Mouse (Mus musculus): ENCODE results near the gene Cfap20. TPM values are rescaled to one million over a fixed set of nuclear protein-coding genes. Genes with fewer than 3 reads are reported as not detected.

Cfap20 gene
- 148 and 152 TPM in 2 replicates for polyA plus RNA-seq (2016; fragmentation: Nextera tagmentation; extraction: Ambion mirVana)

- WGBS = 1% methylated on average over 50 of the region's 51 CpGs
- H3K36me3 ChIP-seq = no peaks in the 10 kb centered on the region
- no peaks in the 10 kb centered on the region for H3K9me3 ChIP-seq
- ATAC-seq (ENCODE audit: insufficient number of reproducible peaks, insufficient read depth, low FRiP score, low TSS enrichment) = peak; percentile 95
- peak within 1 kb of the TSS; percentile 89 for H3K4me2 ChIP-seq (replicated peaks)
- no peaks in the 10 kb centered on the region for H3K27me3 ChIP-seq
- H3K9ac ChIP-seq = peak within 1 kb of the TSS; percentile 91
- peak within 1 kb of the TSS; percentile 88 for H3K27ac ChIP-seq
- peak within 1 kb of the TSS; percentile 87 for H3K4me3 ChIP-seq
- peaks cover 24% of the 10 kb centered on the region for H3K4me1 ChIP-seq
Observed at GRCm38 (mm10) chr8:95434686-95435439, at the start of gene Cfap20. Gene Cfap20 (minus strand): TSS chr8:95434869.

GRCm38 (mm10) chr8:95470008-95470407 lies 35.3 kb upstream of the Cfap20 start:
- Histone ChIP-seq H3K27ac (no peak overlapping the region), H3K9me3 (no peaks in the 10 kb centered on the region), H3K9ac (no peak overlapping the region), H3K4me3 (no peak overlapping the region), H3K27me3 (no peaks in the 10 kb centered on the region), H3K36me3 (peaks cover 48% of the 10 kb centered on the region), H3K4me2 (replicated peaks) (no peak overlapping the region), H3K4me1 (no peaks in the 10 kb centered on the region)
- ATAC-seq (ENCODE audit: insufficient number of reproducible peaks, insufficient read depth, low FRiP score, low TSS enrichment) = no peak
- WGBS = 97% methylated on average over 4 of the region's 4 CpGs

GRCm38 (mm10) chr8:95468995-95469394 lies 34.3 kb upstream of the Cfap20 start:
- 94% methylated on average over 3 of the region's 3 CpGs for WGBS
- Histone ChIP-seq H3K4me2 (replicated peaks) (no peak overlapping the region), H3K27ac (no peak overlapping the region), H3K4me3 (no peak overlapping the region), H3K27me3 (no peaks in the 10 kb centered on the region), H3K36me3 (peaks cover 47% of the 10 kb centered on the region), H3K9ac (no peak overlapping the region), H3K4me1 (no peaks in the 10 kb centered on the region), H3K9me3 (no peaks in the 10 kb centered on the region)
- no peak for ATAC-seq (ENCODE audit: insufficient number of reproducible peaks, insufficient read depth, low FRiP score, low TSS enrichment)

- Histone ChIP-seq H3K27ac (no peak overlapping the region), H3K4me3 (no peak overlapping the region), H3K4me1 (no peaks in the 10 kb centered on the region), H3K36me3 (peaks cover 49% of the 10 kb centered on the region), H3K27me3 (no peaks in the 10 kb centered on the region), H3K9me3 (no peaks in the 10 kb centered on the region), H3K4me2 (replicated peaks) (no peak overlapping the region), H3K9ac (no peak overlapping the region)
- WGBS = 87% methylated on average over 2 of the region's 2 CpGs
- ATAC-seq (ENCODE audit: insufficient number of reproducible peaks, insufficient read depth, low FRiP score, low TSS enrichment) = no peak
Observed at GRCm38 (mm10) chr8:95466543-95466942, 31.9 kb upstream of the Cfap20 start.

- no peak overlapping the region for H3K4me2 ChIP-seq (replicated peaks)
- no peak overlapping the region for H3K4me3 ChIP-seq
- H3K9ac ChIP-seq = no peak overlapping the region
- WGBS = 82% methylated on average over 8 of the region's 8 CpGs
- no peak for ATAC-seq (ENCODE audit: insufficient number of reproducible peaks, insufficient read depth, low FRiP score, low TSS enrichment)
- H3K4me1 ChIP-seq = no peaks in the 10 kb centered on the region
- no peaks in the 10 kb centered on the region for H3K9me3 ChIP-seq
- H3K27me3 ChIP-seq = no peaks in the 10 kb centered on the region
- H3K36me3 ChIP-seq = peaks cover 87% of the 10 kb centered on the region
- H3K27ac ChIP-seq = no peak overlapping the region
Observed at GRCm38 (mm10) chr8:95452518-95452917, 17.8 kb upstream of the Cfap20 start.

GRCm38 (mm10) chr8:95450271-95450670 lies 15.6 kb upstream of the Cfap20 start:
- peaks cover 72% of the 10 kb centered on the region for H3K36me3 ChIP-seq
- no peaks in the 10 kb centered on the region for H3K4me1 ChIP-seq

GRCm38 (mm10) chr8:95447661-95448060 lies 13.0 kb upstream of the Cfap20 start:
- H3K4me2 ChIP-seq (replicated peaks) = no peak overlapping the region
- H3K4me3 ChIP-seq = no peak overlapping the region
- WGBS = 91% methylated on average over 7 of the region's 7 CpGs
- no peaks in the 10 kb centered on the region for H3K4me1 ChIP-seq
- H3K9me3 ChIP-seq = no peaks in the 10 kb centered on the region
- no peaks in the 10 kb centered on the region for H3K27me3 ChIP-seq
- no peak for ATAC-seq (ENCODE audit: insufficient number of reproducible peaks, insufficient read depth, low FRiP score, low TSS enrichment)
- no peak overlapping the region for H3K9ac ChIP-seq
- H3K36me3 ChIP-seq = peaks cover 50% of the 10 kb centered on the region
- H3K27ac ChIP-seq = no peak overlapping the region

More at GRCm38 (mm10) chr8:95450271-95450670, 15.6 kb upstream of the Cfap20 start:
- Histone ChIP-seq H3K9ac (no peak overlapping the region), H3K4me2 (replicated peaks) (no peak overlapping the region), H3K27me3 (no peaks in the 10 kb centered on the region), H3K27ac (no peak overlapping the region), H3K9me3 (no peaks in the 10 kb centered on the region), H3K4me3 (no peak overlapping the region)
- 94% methylated on average over 5 of the region's 5 CpGs for WGBS
- no peak for ATAC-seq (ENCODE audit: insufficient number of reproducible peaks, insufficient read depth, low FRiP score, low TSS enrichment)

GRCm38 (mm10) chr8:95445042-95445441 lies 10.4 kb upstream of the Cfap20 start:
- peaks cover 31% of the 10 kb centered on the region for H3K36me3 ChIP-seq
- H3K4me2 ChIP-seq (replicated peaks) = no peak overlapping the region
- no peaks in the 10 kb centered on the region for H3K9me3 ChIP-seq
- no peak overlapping the region for H3K4me3 ChIP-seq
- WGBS = 94% methylated on average over 4 of the region's 4 CpGs
- H3K4me1 ChIP-seq = no peaks in the 10 kb centered on the region
- ATAC-seq (ENCODE audit: insufficient number of reproducible peaks, insufficient read depth, low FRiP score, low TSS enrichment) = no peak
- H3K9ac ChIP-seq = no peak overlapping the region
- H3K27me3 ChIP-seq = no peaks in the 10 kb centered on the region
- no peak overlapping the region for H3K27ac ChIP-seq

GRCm38 (mm10) chr8:95441491-95442039 lies 6.9 kb upstream of the Cfap20 start:
- H3K4me3 ChIP-seq = no peak overlapping the region
- WGBS = 57% methylated on average over 5 of the region's 5 CpGs

GRCm38 (mm10) chr8:95440168-95440709 lies 5.6 kb upstream of the Cfap20 start:
- Histone ChIP-seq H3K27ac (no peak overlapping the region), H3K4me2 (replicated peaks) (no peak overlapping the region), H3K4me1 (no peaks in the 10 kb centered on the region), H3K4me3 (no peak overlapping the region), H3K27me3 (no peaks in the 10 kb centered on the region), H3K9me3 (no peaks in the 10 kb centered on the region), H3K36me3 (no peaks in the 10 kb centered on the region), H3K9ac (no peak overlapping the region)
- no peak for ATAC-seq (ENCODE audit: insufficient number of reproducible peaks, insufficient read depth, low FRiP score, low TSS enrichment)
- WGBS = 85% methylated on average over 5 of the region's 5 CpGs

More at GRCm38 (mm10) chr8:95441491-95442039, 6.9 kb upstream of the Cfap20 start:
- no peak for ATAC-seq (ENCODE audit: insufficient number of reproducible peaks, insufficient read depth, low FRiP score, low TSS enrichment)
- H3K4me1 ChIP-seq = no peaks in the 10 kb centered on the region
- H3K27ac ChIP-seq = no peak overlapping the region
- no peaks in the 10 kb centered on the region for H3K27me3 ChIP-seq
- no peak overlapping the region for H3K4me2 ChIP-seq (replicated peaks)
- H3K9ac ChIP-seq = no peak overlapping the region
- H3K36me3 ChIP-seq = no peaks in the 10 kb centered on the region
- no peaks in the 10 kb centered on the region for H3K9me3 ChIP-seq

- Histone ChIP-seq H3K9ac (no peak overlapping the region), H3K27me3 (no peaks in the 10 kb centered on the region), H3K4me2 (replicated peaks) (no peak overlapping the region), H3K9me3 (no peaks in the 10 kb centered on the region), H3K4me3 (no peak overlapping the region), H3K27ac (no peak overlapping the region), H3K4me1 (no peaks in the 10 kb centered on the region), H3K36me3 (no peaks in the 10 kb centered on the region)
- WGBS = 88% methylated on average over 2 of the region's 2 CpGs
- no peak for ATAC-seq (ENCODE audit: insufficient number of reproducible peaks, insufficient read depth, low FRiP score, low TSS enrichment)
Observed at GRCm38 (mm10) chr8:95439421-95439820, 4.8 kb upstream of the Cfap20 start.
